Mouse (Mus musculus): Measurements from ENCODE around the gene Tmem163. TPM values are rescaled to one million over a fixed set of nuclear protein-coding genes. Genes with fewer than 3 reads are reported as not detected.

Gene Tmem163
- polyA plus RNA-seq, 1 experiment, result 0.06 TPM

DNA sequence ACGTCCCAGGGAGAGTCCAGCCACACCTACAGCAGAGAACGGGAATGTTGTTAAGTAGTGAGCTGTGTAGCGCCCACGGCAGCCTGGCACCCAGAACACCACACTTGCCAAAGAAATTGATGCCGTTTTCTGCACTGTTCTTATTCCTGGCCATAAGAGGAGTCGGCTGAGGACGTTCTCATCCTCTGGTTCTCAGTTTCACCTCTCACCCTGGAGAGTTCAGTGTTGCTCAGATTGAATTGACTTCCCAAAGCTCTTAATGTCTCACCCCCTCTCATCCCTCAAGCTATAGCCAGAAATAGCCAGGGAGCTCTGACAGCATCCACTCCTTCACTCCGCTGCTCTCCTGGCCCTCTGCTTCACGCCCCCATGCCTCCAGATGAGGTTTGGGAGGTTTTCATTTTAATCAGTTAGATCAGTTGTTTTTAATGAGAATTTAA is 239.9 kb downstream of the Tmem163 start:
- H3K36me3 ChIP-seq (ENCODE audit: control insufficient read depth, insufficient read depth), result no peaks in the 10 kb centered on the region
- H3K79me3 ChIP-seq (ENCODE audit: low read depth), result no peaks in the 10 kb centered on the region
- TF ChIP-seq MAX (IDR thresholded peaks at IDR 0.05) (no peak), USF1 (IDR thresholded peaks at IDR 0.05; ENCODE audit: low read depth) (no peak), MYOG (IDR thresholded peaks at IDR 0.05; ENCODE audit: control insufficient read depth, extremely low read depth, insufficient read length) (no peak), MYOD1 (IDR thresholded peaks at IDR 0.05; ENCODE audit: control insufficient read depth, insufficient read length, low read depth) (no peak), CTCF (IDR thresholded peaks at IDR 0.05; ENCODE audit: control insufficient read depth, insufficient read depth, insufficient read length) (no peak), CEBPB (IDR thresholded peaks at IDR 0.05; ENCODE audit: low read depth) (no peak), FOSL1 (IDR thresholded peaks at IDR 0.05; ENCODE audit: insufficient read depth, low read length, poor library complexity, severe bottlenecking) (no peak)
- H3ac ChIP-seq (ENCODE audit: control insufficient read depth, insufficient read length, low read depth), result no peak overlapping the region
- no peak overlapping the region for H3K4me3 ChIP-seq (ENCODE audit: insufficient read depth, poor library complexity, severe bottlenecking)
- no peaks in the 10 kb centered on the region for H3K79me2 ChIP-seq (ENCODE audit: control insufficient read depth, insufficient read depth)
- no peaks in the 10 kb centered on the region for H3K27me3 ChIP-seq (ENCODE audit: control insufficient read depth, insufficient read depth, insufficient read length)

DNA sequence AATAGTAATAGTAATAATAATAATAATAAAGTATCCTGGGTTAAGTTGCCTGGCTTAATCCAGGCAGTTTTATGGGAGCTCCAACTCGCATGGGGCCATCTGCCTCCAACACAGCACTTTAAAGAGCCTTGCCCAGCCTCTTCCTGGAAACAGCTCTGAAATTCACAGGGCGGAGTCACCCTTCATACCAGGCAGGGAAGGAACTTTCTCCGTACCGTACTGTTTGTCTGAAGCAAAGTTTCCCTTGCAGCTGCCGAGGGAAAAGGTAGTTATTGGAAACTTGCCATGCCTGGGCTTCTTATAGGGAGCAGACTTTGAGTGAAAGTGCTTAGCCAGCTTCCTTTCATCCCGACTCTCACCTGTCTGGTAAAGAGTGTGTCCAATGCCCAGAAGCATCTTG is 242.3 kb downstream of the Tmem163 start:
- no peak for TF ChIP-seq CEBPB (IDR thresholded peaks at IDR 0.05; ENCODE audit: low read depth)
- Histone ChIP-seq H3ac (ENCODE audit: control insufficient read depth, insufficient read length, low read depth) (no peak overlapping the region), H3K4me3 (ENCODE audit: insufficient read depth, poor library complexity, severe bottlenecking) (no peak overlapping the region), H3K27me3 (ENCODE audit: control insufficient read depth, insufficient read depth, insufficient read length) (no peaks in the 10 kb centered on the region), H3K36me3 (ENCODE audit: control insufficient read depth, insufficient read depth) (no peaks in the 10 kb centered on the region), H3K79me3 (ENCODE audit: low read depth) (no peaks in the 10 kb centered on the region), H3K79me2 (ENCODE audit: control insufficient read depth, insufficient read depth) (no peaks in the 10 kb centered on the region)

Other genes starting within 250 kb of the Tmem163 start
- gene Acmsd, start 49.9 kb upstream of the Tmem163 start, polyA plus RNA-seq (2012; fragmentation: generic; extraction: Trizol), result not detected
- gene Ccnt2, start 94.6 kb upstream of the Tmem163 start, polyA plus RNA-seq (2012; fragmentation: generic; extraction: Trizol), result 6.0 TPM
- 0.06 TPM for gene Map3k19, start 175.5 kb upstream of the Tmem163 start, polyA plus RNA-seq (2012; fragmentation: generic; extraction: Trizol)
- 14.0 TPM for gene Rab3gap1, start 189.2 kb upstream of the Tmem163 start, polyA plus RNA-seq (2012; fragmentation: generic; extraction: Trizol)

Data from C2C12 (cell line).